Mouse (Mus musculus): ENCODE results near the gene Wdr72.

GRCm38 (mm10) chr9:74165697-74166096 lies 55.5 kb downstream of the Wdr72 start:
- no peak for TF ChIP-seq EP300 (IDR thresholded peaks at IDR 0.05; ENCODE audit: insufficient read depth, low read depth, low read length)
- TF ChIP-seq POLR2A (IDR thresholded peaks at IDR 0.05; ENCODE audit: insufficient read depth, low read depth, low read length): no peak

Measured in heart, adult 2 months (tissue).